Mouse (Mus musculus) MEL (cell line): Measurements from ENCODE around the gene Aldh3b3. TPM values are rescaled to one million over a fixed set of nuclear protein-coding genes. Genes with fewer than 3 reads are reported as not detected.

Experiments
- DNase-seq: peaks from one replicate; pipeline ENCODE4 v3.0.0; 2011; ENCODE audit warnings: low read depth, low spot score
- H3K27ac ChIP-seq: 2 replicates; pipeline ENCODE4 v1.5.1; 2012; ENCODE audit warnings: low read depth, mild to moderate bottlenecking, control low read depth, low read length, moderate library complexity; ENCODE audit not compliant: control insufficient read depth
- H3K27me3 ChIP-seq, 2 experiments: fragments of 150-350 bp in 1 of 2; sonication (generic) in 1 of 2; 2 replicates each; pipeline ENCODE4 v1.6.1; 2012; ENCODE audit warnings: low read length in 2 of 2, mild to moderate bottlenecking in 2 of 2, improper control_type of control experiment in 1 of 2, moderate library complexity in 1 of 2; ENCODE audit not compliant: insufficient read depth in 2 of 2, control insufficient read depth in 1 of 2
- H3K36me3 ChIP-seq, 2 experiments: 2 replicates each; pipeline ENCODE4 v1.6.1; 2012 to 2014; ENCODE audit warnings: low read length in 2 of 2, improper control_type of control experiment in 1 of 2, inconsistent platforms in 1 of 2, mild to moderate bottlenecking in 1 of 2; ENCODE audit not compliant: insufficient read depth in 2 of 2, control insufficient read depth in 1 of 2
- H3K4me1 ChIP-seq, 2 experiments: fragments of 150-350 bp in 1 of 2; sonication (generic) in 1 of 2; 2 replicates each; pipeline ENCODE4 v1.6.1; 2012; ENCODE audit warnings: low read length in 2 of 2, improper control_type of control experiment in 1 of 2, mild to moderate bottlenecking in 1 of 2; ENCODE audit not compliant: insufficient read depth in 2 of 2, control insufficient read depth in 1 of 2
- H3K4me3 ChIP-seq, 2 experiments: fragments of 150-350 bp in 1 of 2; sonication (generic) in 1 of 2; 2 replicates each; pipeline ENCODE4 v1.5.1; 2012; ENCODE audit warnings: low read depth in 2 of 2, low read length in 2 of 2, mild to moderate bottlenecking in 2 of 2, moderate library complexity in 2 of 2, control low read depth in 1 of 2, improper control_type of control experiment in 1 of 2; ENCODE audit not compliant: control insufficient read depth in 1 of 2, insufficient read depth in 1 of 2
- H3K79me2 ChIP-seq: 2 replicates; pipeline ENCODE4 v1.6.1; 2012; ENCODE audit warnings: mild to moderate bottlenecking, low read length, moderate library complexity; ENCODE audit not compliant: control insufficient read depth, poor library complexity, insufficient read depth
- H3K9ac ChIP-seq: 2 replicates; pipeline ENCODE4 v1.6.1; 2012; ENCODE audit warnings: low read depth, mild to moderate bottlenecking, control low read depth, low read length, moderate library complexity; ENCODE audit not compliant: control insufficient read depth, poor library complexity, severe bottlenecking
- H3K9me3 ChIP-seq: fragments of 150-350 bp; sonication (generic); replicated peaks from 2 replicates; pipeline ENCODE4 v1.6.1; 2012; ENCODE audit warnings: mild to moderate bottlenecking, low read length, improper control_type of control experiment, moderate library complexity; ENCODE audit not compliant: insufficient read depth
- BHLHE40 ChIP-seq: IDR thresholded peaks from 2 replicates; pipeline ENCODE4 v1.6.1; 2012; ENCODE audit warnings: low read depth, mild to moderate bottlenecking, inconsistent platforms, low read length, improper control_type of control experiment, borderline replicate concordance
- CHD2 ChIP-seq: IDR thresholded peaks from 2 replicates; pipeline ENCODE4 v1.6.1; 2011; ENCODE audit warnings: low read length, improper control_type of control experiment
- CTCF ChIP-seq, 3 experiments: IDR thresholded peaks in 2 of 3; conservative IDR thresholded peaks in 1 of 3; 2 replicates each; pipeline ENCODE4 v1.5.1; 2011 to 2012; ENCODE audit warnings: low read length in 3 of 3, low read depth in 2 of 3, mild to moderate bottlenecking in 2 of 3, improper control_type of control experiment in 1 of 3, inconsistent platforms in 1 of 3, mixed read lengths in 1 of 3, moderate library complexity in 1 of 3; ENCODE audit not compliant: control insufficient read depth in 1 of 3, insufficient read depth in 1 of 3, poor library complexity in 1 of 3, severe bottlenecking in 1 of 3
- E2F4 ChIP-seq: IDR thresholded peaks from 2 replicates; pipeline ENCODE4 v1.6.1; 2011; ENCODE audit warnings: low read depth, low read length, improper control_type of control experiment, borderline replicate concordance
- GABPA ChIP-seq: IDR thresholded peaks from 2 replicates; pipeline ENCODE4 v1.6.1; 2012; ENCODE audit warnings: low read depth, mild to moderate bottlenecking, inconsistent platforms, low read length, improper control_type of control experiment, moderate library complexity
- HCFC1 ChIP-seq: IDR thresholded peaks from 2 replicates; pipeline ENCODE4 v1.6.1; 2012; ENCODE audit warnings: low read depth, mild to moderate bottlenecking, inconsistent platforms, low read length, improper control_type of control experiment, moderate library complexity
- MAFK ChIP-seq: IDR thresholded peaks from 2 replicates; pipeline ENCODE4 v1.6.1; 2011; ENCODE audit warnings: low read depth, mild to moderate bottlenecking, low read length, improper control_type of control experiment, borderline replicate concordance
- MAZ ChIP-seq: IDR thresholded peaks from 2 replicates; pipeline ENCODE4 v1.6.1; 2012; ENCODE audit warnings: low read depth, mild to moderate bottlenecking, inconsistent platforms, low read length, improper control_type of control experiment
- MYC ChIP-seq: IDR thresholded peaks from 2 replicates; pipeline ENCODE4 v1.6.1; 2011; ENCODE audit warnings: low read depth, mild to moderate bottlenecking, low read length, improper control_type of control experiment, moderate library complexity
- NELFE ChIP-seq: IDR thresholded peaks from 2 replicates; pipeline ENCODE4 v1.6.1; 2011; ENCODE audit warnings: low read depth, low read length, improper control_type of control experiment
- NRF1 ChIP-seq: IDR thresholded peaks from 2 replicates; pipeline ENCODE4 v1.6.1; 2014; ENCODE audit warnings: low read depth, mild to moderate bottlenecking, inconsistent platforms, low read length, improper control_type of control experiment, moderate library complexity; ENCODE audit not compliant: poor library complexity, insufficient read depth, severe bottlenecking
- POLR2AphosphoS2 ChIP-seq: IDR thresholded peaks from 2 replicates; pipeline ENCODE4 v1.6.1; 2011; ENCODE audit warnings: low read length, improper control_type of control experiment
- POLR2AphosphoS5 ChIP-seq: IDR thresholded peaks from 2 replicates; pipeline ENCODE4 v1.6.1; 2012; ENCODE audit warnings: low read depth, borderline replicate concordance, mild to moderate bottlenecking, inconsistent platforms, low read length, moderate library complexity, mixed read lengths
- RAD21 ChIP-seq: IDR thresholded peaks from 2 replicates; pipeline ENCODE4 v1.6.1; 2011; ENCODE audit warnings: mild to moderate bottlenecking, low read depth, low read length, improper control_type of control experiment
- RCOR1 ChIP-seq: IDR thresholded peaks from 2 replicates; pipeline ENCODE4 v1.6.1; 2012; ENCODE audit warnings: low read depth, mild to moderate bottlenecking, inconsistent platforms, low read length, improper control_type of control experiment
- SIN3A ChIP-seq: IDR thresholded peaks from 2 replicates; pipeline ENCODE4 v1.6.1; 2012; ENCODE audit warnings: low read length, improper control_type of control experiment, inconsistent platforms
- SMC3 ChIP-seq: IDR thresholded peaks from 2 replicates; pipeline ENCODE4 v1.6.1; 2011; ENCODE audit warnings: low read depth, low read length, improper control_type of control experiment
- TAL1 ChIP-seq: IDR thresholded peaks from 2 replicates; pipeline ENCODE4 v1.6.1; 2012; ENCODE audit warnings: mild to moderate bottlenecking, inconsistent platforms, low read length, moderate library complexity, mixed read lengths
- USF1 ChIP-seq: IDR thresholded peaks from 2 replicates; pipeline ENCODE4 v1.6.1; 2014; ENCODE audit warnings: low read depth, mild to moderate bottlenecking, inconsistent platforms, low read length, improper control_type of control experiment, moderate library complexity
- USF2 ChIP-seq, 2 experiments: IDR thresholded peaks; 2 replicates each; pipeline ENCODE4 v1.6.1; 2011 to 2012; ENCODE audit warnings: improper control_type of control experiment in 2 of 2, low read length in 2 of 2, borderline replicate concordance in 1 of 2, inconsistent platforms in 1 of 2, low read depth in 1 of 2, mild to moderate bottlenecking in 1 of 2; ENCODE audit not compliant: insufficient read depth in 1 of 2
- ZC3H11A ChIP-seq: IDR thresholded peaks from 2 replicates; pipeline ENCODE4 v1.6.1; 2012; ENCODE audit warnings: low read depth, mild to moderate bottlenecking, inconsistent platforms, low read length, improper control_type of control experiment
- ZNF384 ChIP-seq: IDR thresholded peaks from 2 replicates; pipeline ENCODE4 v1.6.1; 2012; ENCODE audit warnings: low read depth, mild to moderate bottlenecking, inconsistent platforms, low read length, improper control_type of control experiment
- polyA plus RNA-seq, 2 experiments: library from polyadenylated mRNA; stranded (reverse) in 1 of 2; unstranded in 1 of 2; fragments of >175 nt in 1 of 2; fragments of >200 nt in 1 of 2; gene quantifications; 2 replicates each; pipeline versions ENCODE4 v1.2.1 to v1.2.4; 2012; ENCODE audit warnings: low replicate concordance in 2 of 2, low read depth in 1 of 2; ENCODE audit not compliant: insufficient read length in 2 of 2, insufficient read depth in 1 of 2, missing spikeins in 1 of 2
- total RNA-seq: library from RNA; depleted of rRNA; stranded (reverse); fragments of 300-350 nt; gene quantifications from 2 replicates; pipeline ENCODE4 v1.2.3, GENCODE M21; 2012

The Aldh3b3 gene
- total and polyA plus RNA-seq, 3 experiments: not detected

GRCm38 (mm10) chr19:3945872-3946564 is 12.4 kb upstream of the Aldh3b3 start:
- Histone ChIP-seq H3K4me3 (no peak overlapping the region), H3K9me3 (no peaks in the 10 kb centered on the region), H3K9ac (no peak overlapping the region), H3K36me3 (peaks cover 0 to 4% of the 10 kb centered on the region in 2 experiments; a peak in 2 of 4 replicates), H3K79me2 (no peaks in the 10 kb centered on the region), H3K27ac (no peak overlapping the region), H3K27me3 (no peaks in the 10 kb centered on the region), H3K4me1 (peaks cover 0 to 2% of the 10 kb centered on the region in 2 experiments; a peak in 1 of 4 replicates)
- DNase-seq: peak; percentile 52
- TF ChIP-seq ZNF384 (no peak), MAZ (no peak), RCOR1 (no peak), SMC3 (no peak), POLR2AphosphoS5 (no peak), MAFK (no peak), GABPA (no peak), HCFC1 (no peak), USF1 (no peak), POLR2AphosphoS2 (no peak), MYC (no peak), CTCF (IDR thresholded peaks at IDR 0.05 in 2 of 3, conservative IDR thresholded peaks at IDR 0.05 in 1 of 3; ENCODE audit: control insufficient read depth in 1 of 3, insufficient read depth in 1 of 3, low read depth in 2 of 3, low read length in 3 of 3, poor library complexity in 1 of 3, severe bottlenecking in 1 of 3) (no peak), USF2 (IDR thresholded peaks at IDR 0.05; ENCODE audit: borderline replicate concordance in 1 of 2, insufficient read depth in 1 of 2, low read depth in 1 of 2, low read length in 2 of 2) (no peak), TAL1 (no peak), BHLHE40 (no peak)

GRCm38 (mm10) chr19:3946715-3947114 is 11.7 kb upstream of the Aldh3b3 start:
- DNase-seq: peak; percentile 71
- no peaks in the 10 kb centered on the region for H3K9me3 ChIP-seq
- no peak overlapping the region for H3K4me3 ChIP-seq
- H3K36me3 ChIP-seq: peaks cover 0 to 5% of the 10 kb centered on the region in 2 experiments; a peak in 2 of 4 replicates
- peaks cover 4 to 6% of the 10 kb centered on the region in 2 experiments; a peak in 3 of 4 replicates for H3K4me1 ChIP-seq
- H3K79me2 ChIP-seq: no peaks in the 10 kb centered on the region
- H3K27me3 ChIP-seq: no peaks in the 10 kb centered on the region
- TF ChIP-seq NRF1 (no peak), ZC3H11A (peak; percentile 68), SIN3A (no peak), NELFE (no peak), RAD21 (peak; percentile 86), SMC3 (peak; percentile 69), CHD2 (no peak), CTCF (IDR thresholded peaks at IDR 0.05 in 2 of 3, conservative IDR thresholded peaks at IDR 0.05 in 1 of 3; ENCODE audit: control insufficient read depth in 1 of 3, insufficient read depth in 1 of 3, low read depth in 2 of 3, low read length in 3 of 3, poor library complexity in 1 of 3, severe bottlenecking in 1 of 3) (peak; percentile 76 to 94 (median 83)), E2F4 (no peak)
- H3K27ac ChIP-seq: no peak overlapping the region
- no peak overlapping the region for H3K9ac ChIP-seq
